Mouse (Mus musculus) neural tube, embryonic 12.5 days (tissue): Measurements from ENCODE around the gene Pde6b. TPM values are rescaled to one million over a fixed set of nuclear protein-coding genes. Genes with fewer than 3 reads are reported as not detected.

Experiments used
- ATAC-seq: fragments of 200-750 bp; cut with Nextera tagmentation; 2 replicates; pipeline ENCODE4 v1.8.0; 2017; ENCODE audit warnings: low read depth, mild to moderate bottlenecking, moderate TSS enrichment, moderate library complexity; ENCODE audit not compliant: low FRiP score
- H3K27ac ChIP-seq: fragments of 300-500 bp; sonication (generic); 2 replicates; pipeline ENCODE4 v1.5.1; 2016
- H3K27me3 ChIP-seq: fragments of 300-500 bp; sonication (generic); replicated peaks from 2 replicates; pipeline ENCODE4 v1.6.1; 2016; ENCODE audit warnings: mild to moderate bottlenecking
- H3K36me3 ChIP-seq: fragments of 300-500 bp; sonication (generic); 2 replicates; pipeline ENCODE4 v1.6.1; 2016; ENCODE audit warnings: mild to moderate bottlenecking
- H3K4me1 ChIP-seq: fragments of 300-500 bp; sonication (generic); 2 replicates; pipeline ENCODE4 v1.6.1; 2016
- H3K4me2 ChIP-seq: fragments of 300-500 bp; sonication (generic); replicated peaks from 2 replicates; pipeline ENCODE4 v1.6.1; 2016; ENCODE audit warnings: mild to moderate bottlenecking
- H3K4me3 ChIP-seq: fragments of 300-500 bp; sonication (generic); 2 replicates; pipeline ENCODE4 v1.5.1; 2016
- H3K9ac ChIP-seq: fragments of 300-500 bp; sonication (generic); 2 replicates; pipeline ENCODE4 v1.6.1; 2016; ENCODE audit warnings: mild to moderate bottlenecking
- H3K9me3 ChIP-seq: fragments of 300-500 bp; sonication (generic); 2 replicates; pipeline ENCODE4 v1.6.1; 2016; ENCODE audit warnings: mild to moderate bottlenecking
- WGBS: fragments of 180-500 bp; shearing (Covaris S2); methylation state at CpG from one replicate; pipeline ENCODE4 v1.1.7; 2016; 5-methylcytosine and 5-hydroxymethylcytosine counted together
- polyA plus RNA-seq: library from polyadenylated mRNA; unstranded; fragments of >200 nt; fragmentation: Nextera tagmentation; extraction: Ambion mirVana; gene quantifications from 2 replicates; pipeline ENCODE4 v1.2.1, GENCODE M21; 2016

Pde6b gene
- polyA plus RNA-seq, 1 experiment from 2014 or later, result not detected

DNA sequence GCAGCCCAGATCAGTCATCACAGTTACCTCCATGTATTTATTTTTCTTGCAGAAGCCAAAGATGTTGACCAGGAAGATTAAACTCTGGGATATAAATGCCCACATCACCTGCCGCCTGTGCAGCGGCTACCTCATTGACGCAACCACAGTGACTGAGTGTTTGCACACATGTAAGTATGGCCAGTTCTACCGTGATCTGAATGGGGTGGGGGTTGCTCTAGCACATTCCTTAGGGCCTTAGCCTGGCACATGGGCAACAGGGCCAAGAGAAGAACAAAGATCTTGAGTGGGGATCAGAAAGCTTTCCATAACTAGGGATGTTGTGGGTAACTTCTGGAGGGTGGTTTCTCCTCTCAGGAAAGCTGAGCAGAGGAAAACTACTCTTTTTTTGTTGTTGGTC, 85.5 kb downstream of the Pde6b start:
- H3K36me3 ChIP-seq, result peaks cover 68% of the 10 kb centered on the region
- WGBS, result 96% methylated on average over 4 of the region's 4 CpGs

DNA sequence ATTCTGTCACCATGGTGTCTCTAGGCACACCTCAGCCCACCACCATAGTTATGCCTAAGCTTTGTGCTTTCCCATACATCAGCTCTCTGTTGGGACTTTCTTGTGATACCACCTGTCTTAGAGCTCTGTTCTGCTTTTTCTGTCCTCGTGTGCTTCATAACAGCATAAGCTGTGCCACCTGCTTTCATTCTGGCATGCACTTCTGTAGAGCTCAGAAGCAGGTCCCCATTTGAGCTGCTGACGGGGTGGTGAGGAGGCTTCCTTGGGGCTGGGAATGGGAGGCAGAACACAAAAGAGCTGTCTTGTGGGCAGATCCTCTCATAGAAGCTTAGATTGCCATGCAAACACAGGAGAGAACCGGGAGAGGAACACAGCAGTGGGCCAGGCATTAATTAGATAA, 87.8 kb downstream of the Pde6b start:
- Histone ChIP-seq H3K27ac (no peak overlapping the region), H3K4me3 (no peak overlapping the region), H3K4me1 (no peaks in the 10 kb centered on the region), H3K9me3 (no peaks in the 10 kb centered on the region), H3K9ac (no peak overlapping the region), H3K27me3 (no peaks in the 10 kb centered on the region), H3K4me2 (no peak overlapping the region), H3K36me3 (peaks cover 72% of the 10 kb centered on the region)
- WGBS, result 88% methylated on average over 3 of the region's 3 CpGs
- no peak for ATAC-seq

More for the DNA sequence above, 85.5 kb downstream of the Pde6b start:
- Histone ChIP-seq H3K4me3 (no peak overlapping the region), H3K27ac (no peak overlapping the region), H3K4me2 (no peak overlapping the region), H3K9ac (no peak overlapping the region), H3K4me1 (no peaks in the 10 kb centered on the region; the same call in 1 of the 2 replicates), H3K27me3 (no peaks in the 10 kb centered on the region), H3K9me3 (no peaks in the 10 kb centered on the region)
- ATAC-seq, result no peak

Other genes starting within 250 kb of the Pde6b start
- gene Dr1, start 119.5 kb upstream of the Pde6b start, polyA plus RNA-seq, result 47.0 and 49.1 TPM in 2 replicates
- gene Pigg, start 75.8 kb upstream of the Pde6b start, polyA plus RNA-seq, result 5.8 and 6.1 TPM in 2 replicates
- gene Gm42517, start 20.5 kb upstream of the Pde6b start, polyA plus RNA-seq, result 0.45 and 0.51 TPM in 2 replicates
- 438 and 460 TPM in 2 replicates for gene Atp5k, start 46.1 kb downstream of the Pde6b start, polyA plus RNA-seq
- gene Mfsd7a, start 60.5 kb downstream of the Pde6b start, polyA plus RNA-seq, result 0.08 and 0.16 TPM in 2 replicates
- gene Pcgf3, start 72.8 kb downstream of the Pde6b start, polyA plus RNA-seq, result 34.2 and 35.8 TPM in 2 replicates
- gene Cplx1, start 161.6 kb downstream of the Pde6b start, polyA plus RNA-seq, result 37.4 and 41.3 TPM in 2 replicates
- gene Gak, start 241.4 kb downstream of the Pde6b start, polyA plus RNA-seq, result 52.0 and 58.9 TPM in 2 replicates
- 18.1 and 18.3 TPM in 2 replicates for gene Tmem175, start 241.4 kb downstream of the Pde6b start, polyA plus RNA-seq